Mouse (Mus musculus) kidney, adult 10 weeks (tissue): ENCODE results near the gene Marcks. TPM values are rescaled to one million over a fixed set of nuclear protein-coding genes. Genes with fewer than 3 reads are reported as not detected.

Experiments
- polyA plus RNA-seq: library from polyadenylated mRNA; stranded (reverse); fragments of 350-450 nt; fragmentation: Illumina TruSeq; extraction: RNeasy Lipid Tissue Mini Kit (QIAGEN cat#74804); gene quantifications from one replicate; pipeline ENCODE4 v1.2.3, GENCODE M21; 2014; ENCODE audit warnings: low read depth, low replicate concordance

Marcks gene
- polyA plus RNA-seq: 60.3 TPM

DNA sequence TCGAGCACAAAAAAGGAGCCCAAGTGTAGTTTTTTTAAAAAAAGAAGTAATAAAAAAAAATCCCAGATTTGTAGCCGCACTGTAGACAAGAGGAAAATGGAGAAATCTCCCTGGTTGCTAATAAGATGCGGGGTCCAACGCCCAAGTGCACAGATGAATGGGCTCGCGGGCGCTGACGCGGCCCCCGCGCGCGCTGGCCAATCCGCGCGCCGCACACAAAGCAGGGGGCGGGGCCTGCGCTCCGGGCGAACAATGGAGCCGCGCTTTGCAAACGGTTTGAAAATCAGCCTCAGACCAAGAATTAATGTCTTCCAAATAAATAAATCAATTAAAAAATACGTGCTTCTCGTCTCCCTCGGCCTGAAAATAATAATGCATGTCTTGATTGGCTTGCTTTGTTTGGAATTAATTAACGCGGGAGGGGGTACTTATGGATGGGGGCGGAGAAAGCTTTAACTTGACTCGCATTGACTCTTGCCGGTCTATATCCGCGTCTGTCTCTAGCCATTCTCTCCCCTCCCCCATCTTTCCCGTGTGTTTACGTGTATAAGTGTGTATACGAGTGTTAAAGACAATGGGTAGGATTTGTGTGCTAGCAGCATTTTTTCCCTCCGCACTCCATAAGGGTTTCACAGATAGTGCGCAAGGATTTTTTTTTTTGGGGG lies at the start of gene Marcks:
Gene Marcks, minus strand, starts transcription at position 143 of the 665 bp plus-strand sequence.

Other genes with a start within 250 kb of the Marcks start
- 185 TPM for gene Hdac2, start 164.4 kb downstream of the Marcks start, polyA plus RNA-seq